Mouse (Mus musculus): ENCODE measurements around the gene Nsmce1. TPM values are rescaled to one million over a fixed set of nuclear protein-coding genes. Genes with fewer than 3 reads are reported as not detected.
A peak's percentile ranks its signal among the peaks of the same experiment; 100 is the strongest.

Gene Nsmce1
- polyA plus RNA-seq, 1 experiment from 2014 or later, result 84.5 TPM

GRCm38 (mm10) chr7:125453671-125454070, 37.7 kb downstream of the Nsmce1 start:
- H3K27ac ChIP-seq (ENCODE audit: low read depth, low read length), result no peak overlapping the region
- WGBS, result 91% methylated on average over 4 of the region's 4 CpGs
- H3K9ac ChIP-seq (ENCODE audit: low read depth, low read length), result no peak overlapping the region
- no peaks in the 10 kb centered on the region for H3K9me3 ChIP-seq (ENCODE audit: control insufficient read depth)
- no peaks in the 10 kb centered on the region for H3K4me1 ChIP-seq (replicated peaks; ENCODE audit: control insufficient read depth, insufficient read depth, low read length)
- no peak overlapping the region for H3K4me2 ChIP-seq (replicated peaks; ENCODE audit: low read depth)
- no peak for ATAC-seq
- H3K36me3 ChIP-seq (ENCODE audit: control insufficient read depth, insufficient read depth), result peaks cover 32% of the 10 kb centered on the region; the same call in 1 of the 2 replicates
- H3K4me3 ChIP-seq (ENCODE audit: low read depth, low read length), result no peak overlapping the region
- H3K27me3 ChIP-seq (replicated peaks; ENCODE audit: control insufficient read depth, insufficient read depth, low read length), result no peaks in the 10 kb centered on the region
- no peak for TF ChIP-seq CTCF (IDR thresholded peaks at IDR 0.05; ENCODE audit: low read depth)

- H3K27ac ChIP-seq (ENCODE audit: low read depth, low read length), result no peak overlapping the region
- H3K9ac ChIP-seq (ENCODE audit: low read depth, low read length), result no peak overlapping the region
- 0 out of 2 replicates have a peak, but pooled peaks cover 2% of the 10 kb centered on the region for H3K4me1 ChIP-seq (replicated peaks; ENCODE audit: control insufficient read depth, insufficient read depth, low read length)
- H3K4me3 ChIP-seq (ENCODE audit: low read depth, low read length), result no peak overlapping the region
- peaks cover 19% of the 10 kb centered on the region; the same call in 1 of the 2 replicates for H3K36me3 ChIP-seq (ENCODE audit: control insufficient read depth, insufficient read depth)
- no peak overlapping the region for H3K4me2 ChIP-seq (replicated peaks; ENCODE audit: low read depth)
- ATAC-seq, result no peak
- no peaks in the 10 kb centered on the region for H3K9me3 ChIP-seq (ENCODE audit: control insufficient read depth)
- WGBS, result 71% methylated on average over 2 of the region's 2 CpGs
- TF ChIP-seq CTCF (IDR thresholded peaks at IDR 0.05; ENCODE audit: low read depth), result no peak
- no peaks in the 10 kb centered on the region for H3K27me3 ChIP-seq (replicated peaks; ENCODE audit: control insufficient read depth, insufficient read depth, low read length)
These were observed 40.3 kb downstream of the Nsmce1 start for GRCm38 (mm10) chr7:125451078-125451477.

GRCm38 (mm10) chr7:125450678-125451077, 40.7 kb downstream of the Nsmce1 start:
- Histone ChIP-seq H3K4me3 (ENCODE audit: low read depth, low read length) (no peak overlapping the region), H3K4me2 (replicated peaks; ENCODE audit: low read depth) (no peak overlapping the region), H3K27me3 (replicated peaks; ENCODE audit: control insufficient read depth, insufficient read depth, low read length) (no peaks in the 10 kb centered on the region), H3K4me1 (replicated peaks; ENCODE audit: control insufficient read depth, insufficient read depth, low read length) (0 out of 2 replicates have a peak, but pooled peaks cover 2% of the 10 kb centered on the region), H3K9ac (ENCODE audit: low read depth, low read length) (no peak overlapping the region), H3K9me3 (ENCODE audit: control insufficient read depth) (no peaks in the 10 kb centered on the region), H3K36me3 (ENCODE audit: control insufficient read depth, insufficient read depth) (peaks cover 15% of the 10 kb centered on the region; the same call in 1 of the 2 replicates), H3K27ac (ENCODE audit: low read depth, low read length) (no peak overlapping the region)
- ATAC-seq, result no peak
- 69% methylated on average over 1 of the region's 1 CpGs for WGBS
- no peak for TF ChIP-seq CTCF (IDR thresholded peaks at IDR 0.05; ENCODE audit: low read depth)

GRCm38 (mm10) chr7:125444464-125445401, 46.7 kb downstream of the Nsmce1 start, which contains the start of gene Kdm8:
TSS of gene Kdm8 (plus strand) at chr7:125444676.
- peak; percentile 2; the same call in 1 of the 2 replicates for TF ChIP-seq CTCF (IDR thresholded peaks at IDR 0.05; ENCODE audit: low read depth)
- Histone ChIP-seq H3K27me3 (replicated peaks; ENCODE audit: control insufficient read depth, insufficient read depth, low read length) (no peaks in the 10 kb centered on the region), H3K9me3 (ENCODE audit: control insufficient read depth) (no peaks in the 10 kb centered on the region), H3K4me1 (replicated peaks; ENCODE audit: control insufficient read depth, insufficient read depth, low read length) (peaks cover 5% of the 10 kb centered on the region; the same call in 1 of the 2 replicates), H3K4me2 (replicated peaks; ENCODE audit: low read depth) (peak within 1 kb of the TSS; percentile 77), H3K27ac (ENCODE audit: low read depth, low read length) (peak within 1 kb of the TSS; percentile 95), H3K4me3 (ENCODE audit: low read depth, low read length) (peak within 1 kb of the TSS; percentile 62), H3K9ac (ENCODE audit: low read depth, low read length) (peak within 1 kb of the TSS; percentile 73), H3K36me3 (ENCODE audit: control insufficient read depth, insufficient read depth) (no peaks in the 10 kb centered on the region)
- 1% methylated on average over 61 of the region's 61 CpGs for WGBS
- peak; percentile 97 for ATAC-seq

DNA sequence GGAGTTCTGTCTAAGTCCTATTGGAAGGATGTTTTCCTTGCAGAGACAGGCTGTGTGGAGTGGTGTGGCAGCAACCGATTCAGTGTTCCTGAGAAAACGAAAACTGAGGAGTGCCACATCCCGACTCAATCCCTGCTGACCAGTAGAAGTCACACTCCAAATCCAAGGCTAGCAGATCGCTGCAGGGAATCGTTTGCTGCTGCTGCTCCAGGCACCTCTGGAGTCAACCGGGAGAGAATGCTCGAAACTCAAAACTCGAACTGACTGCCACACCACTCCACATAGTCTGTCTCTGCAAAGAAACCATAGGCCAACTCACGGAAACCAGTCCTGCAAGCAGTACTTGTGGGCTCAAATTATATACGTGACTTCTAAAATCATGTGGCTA, 47.3 kb downstream of the Nsmce1 start:
- no peaks in the 10 kb centered on the region for H3K9me3 ChIP-seq (ENCODE audit: control insufficient read depth)
- H3K9ac ChIP-seq (ENCODE audit: low read depth, low read length), result peak overlapping the region; percentile 73
- H3K27me3 ChIP-seq (replicated peaks; ENCODE audit: control insufficient read depth, insufficient read depth, low read length), result no peaks in the 10 kb centered on the region
- no peaks in the 10 kb centered on the region for H3K36me3 ChIP-seq (ENCODE audit: control insufficient read depth, insufficient read depth)
- peak overlapping the region; percentile 62 for H3K4me3 ChIP-seq (ENCODE audit: low read depth, low read length)
- TF ChIP-seq CTCF (IDR thresholded peaks at IDR 0.05; ENCODE audit: low read depth), result no peak
- peak; percentile 6; the same call in 1 of the 2 replicates for ATAC-seq
- H3K4me1 ChIP-seq (replicated peaks; ENCODE audit: control insufficient read depth, insufficient read depth, low read length), result peaks cover 5% of the 10 kb centered on the region; the same call in 1 of the 2 replicates
- H3K27ac ChIP-seq (ENCODE audit: low read depth, low read length), result peak overlapping the region; percentile 95
- peak overlapping the region; percentile 77 for H3K4me2 ChIP-seq (replicated peaks; ENCODE audit: low read depth)
- WGBS, result 16% methylated on average over 10 of the region's 10 CpGs

- 70% methylated on average over 4 of the region's 4 CpGs for WGBS
These were observed 49.1 kb downstream of the Nsmce1 start for GRCm38 (mm10) chr7:125442323-125442722.

More at GRCm38 (mm10) chr7:125442323-125442722, 49.1 kb downstream of the Nsmce1 start:
- ATAC-seq, result no peak
- Histone ChIP-seq H3K27me3 (replicated peaks; ENCODE audit: control insufficient read depth, insufficient read depth, low read length) (no peaks in the 10 kb centered on the region), H3K4me2 (replicated peaks; ENCODE audit: low read depth) (no peak overlapping the region), H3K4me1 (replicated peaks; ENCODE audit: control insufficient read depth, insufficient read depth, low read length) (peaks cover 3% of the 10 kb centered on the region; the same call in 1 of the 2 replicates), H3K36me3 (ENCODE audit: control insufficient read depth, insufficient read depth) (no peaks in the 10 kb centered on the region), H3K9ac (ENCODE audit: low read depth, low read length) (no peak overlapping the region), H3K27ac (ENCODE audit: low read depth, low read length) (no peak overlapping the region), H3K9me3 (ENCODE audit: control insufficient read depth) (no peaks in the 10 kb centered on the region), H3K4me3 (ENCODE audit: low read depth, low read length) (no peak overlapping the region)
- no peak for TF ChIP-seq CTCF (IDR thresholded peaks at IDR 0.05; ENCODE audit: low read depth)

Data from intestine, postnatal 0 days (tissue).